Mouse (Mus musculus) spleen, postnatal 4 days (tissue): Measurements from ENCODE around the gene Slc13a3.

Experiments used
- DNase-seq, 2 experiments: peaks; one replicate each; pipeline ENCODE4 v3.0.0; 2022; ENCODE audit warnings: low spot score in 2 of 2

Gene Slc13a3

DNA sequence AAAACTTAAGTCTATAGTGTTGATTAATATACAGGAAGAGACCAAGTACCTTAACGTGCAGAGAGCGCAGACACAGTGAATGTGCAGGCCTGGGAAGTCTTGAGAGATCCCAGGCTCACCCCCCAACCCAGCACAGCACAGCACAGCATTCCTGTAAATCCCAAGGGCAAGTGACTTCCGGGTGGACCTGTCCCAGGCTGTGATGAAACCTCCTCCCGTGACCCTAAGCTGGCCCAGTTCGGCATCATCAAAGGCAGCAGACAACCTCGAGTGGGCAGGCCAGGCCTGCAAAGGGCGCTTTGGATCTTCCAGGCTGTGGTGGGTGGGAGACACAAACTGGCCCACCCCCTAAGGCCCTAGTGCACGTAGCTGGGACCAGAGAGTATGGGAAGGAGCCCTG lies 9.0 kb upstream of the Slc13a3 start:
- no peak for DNase-seq

GRCm38 (mm10) chr2:165475850-165476249 lies 2.8 kb upstream of the Slc13a3 start:
- DNase-seq = no peak

DNA sequence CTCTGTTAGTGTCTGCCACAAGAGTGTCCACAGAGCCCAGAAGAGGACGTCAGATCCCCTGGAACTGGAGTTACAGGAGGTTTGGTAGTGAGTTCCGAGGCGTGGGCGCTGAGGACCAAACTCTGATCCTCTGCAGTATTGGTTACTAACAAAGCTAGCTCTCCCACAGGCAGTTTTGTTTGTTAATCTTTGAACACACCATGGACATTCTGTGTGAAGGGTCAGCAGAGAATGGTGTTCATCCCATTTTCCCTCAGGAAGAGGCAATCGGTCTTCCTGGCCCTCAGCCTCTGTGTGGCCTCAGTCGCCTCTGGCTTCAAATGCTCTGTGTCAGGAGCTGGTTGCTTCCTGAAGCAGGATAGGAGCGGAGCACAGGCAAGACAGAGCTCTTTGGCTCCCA lies 2.4 kb upstream of the Slc13a3 start:
- no peak for DNase-seq

- DNase-seq = no peak
Observed at GRCm38 (mm10) chr2:165471943-165472342, 1.1 kb downstream of the Slc13a3 start.

- peak; percentile 28 to 71 for DNase-seq
Observed at GRCm38 (mm10) chr2:165470167-165470566, 2.9 kb downstream of the Slc13a3 start.

GRCm38 (mm10) chr2:165467824-165468452 lies 5.1 kb downstream of the Slc13a3 start:
- DNase-seq = no peak

GRCm38 (mm10) chr2:165459663-165460062 lies 13.4 kb downstream of the Slc13a3 start:
- DNase-seq = no peak

GRCm38 (mm10) chr2:165458189-165458588 lies 14.8 kb downstream of the Slc13a3 start:
- no peak for DNase-seq

DNA sequence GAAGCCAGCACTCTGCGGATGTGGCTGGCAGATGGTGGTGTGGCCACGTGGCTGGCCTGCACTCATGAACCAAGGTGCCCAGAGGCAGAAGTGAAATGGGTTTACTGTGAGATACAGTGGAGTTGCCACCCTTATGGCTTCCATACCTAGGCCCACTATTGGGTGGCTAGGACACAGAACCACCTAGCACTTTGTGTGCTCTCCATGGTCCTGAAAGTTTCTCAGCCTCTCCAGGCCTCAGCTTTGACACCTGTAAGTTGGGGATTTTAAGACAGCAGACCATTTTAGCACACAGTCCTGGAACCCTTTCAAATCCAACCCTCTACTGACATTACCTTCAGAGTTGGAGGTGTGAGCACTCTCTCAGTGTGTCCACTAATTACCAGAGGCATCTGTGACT lies 16.3 kb downstream of the Slc13a3 start:
- DNase-seq = no peak

GRCm38 (mm10) chr2:165452730-165453693 lies 20.0 kb downstream of the Slc13a3 start:
- DNase-seq = no peak

DNA sequence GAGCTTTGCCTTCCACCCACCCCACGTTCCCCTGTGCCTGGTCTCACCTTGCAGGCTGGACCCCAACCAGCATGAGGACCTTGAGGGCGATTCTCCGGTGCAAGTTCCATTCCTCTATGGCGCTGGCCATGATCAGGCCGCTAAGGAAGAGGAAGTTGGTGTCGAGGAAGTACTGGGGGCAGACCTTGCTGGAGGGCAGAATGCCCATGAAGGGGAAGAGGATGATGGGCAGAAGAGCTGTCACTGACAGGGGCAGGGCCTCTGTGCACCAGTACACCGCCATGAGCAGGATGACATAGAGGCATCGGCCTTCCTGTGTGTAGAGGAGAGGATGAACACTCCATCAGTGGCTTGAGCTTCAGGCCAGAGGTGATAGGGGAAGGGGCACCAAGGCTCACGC lies 24.6 kb downstream of the Slc13a3 start:
- no peak for DNase-seq

- no peak for DNase-seq
Observed at GRCm38 (mm10) chr2:165444861-165445260, 28.2 kb downstream of the Slc13a3 start.

DNA sequence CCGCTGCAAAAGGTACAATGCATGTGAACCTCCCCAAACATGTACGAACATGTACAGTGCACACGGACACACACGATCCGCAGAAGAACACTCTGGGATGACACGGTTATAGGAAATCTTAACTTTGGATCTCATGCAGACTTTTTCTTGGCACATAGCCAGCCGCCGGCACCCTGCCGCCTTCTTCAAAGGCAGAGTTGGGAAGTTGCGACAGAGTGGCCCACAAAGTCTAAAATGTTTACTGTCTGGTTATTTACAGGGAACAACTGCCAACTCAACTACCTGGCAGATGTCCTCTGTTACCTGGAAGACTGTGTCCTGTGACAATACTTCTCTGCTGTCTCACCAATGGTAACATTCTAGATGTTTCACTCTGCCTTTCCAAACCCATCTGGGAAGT lies 30.0 kb downstream of the Slc13a3 start:
- DNase-seq = no peak

GRCm38 (mm10) chr2:165441613-165442012 lies 31.4 kb downstream of the Slc13a3 start:
- no peak for DNase-seq

DNA sequence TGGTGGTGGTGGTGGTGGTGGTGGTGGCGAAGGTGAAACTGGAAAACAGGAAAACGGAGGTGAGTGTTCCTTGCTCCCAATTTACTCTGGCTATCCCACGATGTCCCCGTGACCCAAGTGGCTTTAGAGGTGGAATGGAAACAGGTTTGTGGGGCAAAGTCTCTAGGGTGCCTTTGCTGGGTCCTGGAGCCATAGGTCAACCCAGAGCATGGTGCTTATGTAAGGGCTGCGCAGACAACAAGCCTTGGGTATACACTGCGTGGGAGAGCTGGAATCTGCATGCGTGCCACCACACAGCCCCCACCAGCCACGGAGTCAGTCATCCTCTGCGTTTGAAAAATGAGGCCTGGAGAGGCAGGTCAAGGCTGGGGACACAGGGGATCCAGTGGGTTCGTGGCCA lies 33.4 kb downstream of the Slc13a3 start:
- no peak for DNase-seq

- DNase-seq = no peak
Observed at GRCm38 (mm10) chr2:165438881-165439280, 34.1 kb downstream of the Slc13a3 start.

DNA sequence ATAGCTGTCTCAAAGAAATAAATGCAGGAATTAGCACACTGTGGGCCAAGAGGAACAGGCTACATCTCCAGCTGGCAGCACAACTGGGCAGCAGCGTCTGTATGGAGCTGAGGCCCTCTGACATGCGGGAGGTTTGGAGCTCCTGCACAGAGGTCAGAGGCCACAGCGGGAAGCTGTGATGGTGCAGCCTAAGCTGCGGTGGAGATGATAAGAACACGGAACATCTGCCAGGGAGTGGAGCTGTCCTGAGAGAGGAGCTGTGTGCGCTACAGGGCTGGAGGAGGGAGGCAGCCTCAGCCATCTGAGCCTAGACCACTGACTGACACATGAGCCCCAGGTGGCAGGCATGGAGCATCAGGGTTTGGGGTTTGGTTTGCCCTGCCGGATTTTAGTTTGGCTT lies 44.3 kb downstream of the Slc13a3 start:
- DNase-seq = no peak

- no peak for DNase-seq
Observed at GRCm38 (mm10) chr2:165420195-165420594, 52.8 kb downstream of the Slc13a3 start.

GRCm38 (mm10) chr2:165419670-165420111 lies 53.3 kb downstream of the Slc13a3 start:
- no peak for DNase-seq

DNA sequence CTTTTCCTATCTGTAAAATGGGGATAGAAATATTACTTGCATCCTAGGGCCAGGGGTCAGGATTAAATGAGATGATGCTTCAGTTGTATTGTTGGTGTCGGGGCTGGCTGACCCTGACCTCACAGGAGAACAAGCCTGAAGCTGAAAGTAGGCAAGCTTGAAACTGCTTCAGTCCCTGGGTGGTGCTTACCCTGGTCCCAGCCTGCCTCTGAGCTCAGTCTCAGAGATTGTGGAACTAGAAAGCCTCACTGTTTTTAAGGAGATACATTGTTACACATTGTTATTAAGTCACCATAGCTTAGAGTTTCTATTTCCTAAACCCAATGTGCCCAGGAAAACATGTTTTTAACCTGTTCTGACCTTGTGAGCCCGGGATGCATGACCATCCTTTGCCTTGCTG lies 54.5 kb downstream of the Slc13a3 start:
- DNase-seq = no peak

DNA sequence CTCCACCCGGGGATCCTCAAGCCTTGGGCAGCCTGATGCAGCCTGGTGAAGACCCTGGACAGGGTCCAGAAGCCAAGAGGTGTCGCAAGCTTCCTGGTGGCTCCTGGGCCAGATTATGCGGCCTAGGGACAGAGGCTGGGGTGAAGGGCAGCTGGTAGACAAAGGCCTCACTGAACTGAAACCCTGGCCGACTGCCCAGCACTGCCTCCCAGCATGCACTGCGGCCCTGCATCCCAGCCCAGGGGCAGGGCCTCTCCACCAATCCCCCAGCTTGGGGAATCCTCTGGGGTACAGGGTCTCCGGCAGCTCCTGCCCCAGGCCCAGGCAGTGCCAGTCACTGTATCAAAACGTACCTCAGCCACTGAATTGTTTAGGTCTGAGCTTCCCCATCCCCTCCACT lies 55.7 kb downstream of the Slc13a3 start:
- no peak for DNase-seq

- no peak for DNase-seq
Observed at GRCm38 (mm10) chr2:165415795-165416194, 57.2 kb downstream of the Slc13a3 start.

DNA sequence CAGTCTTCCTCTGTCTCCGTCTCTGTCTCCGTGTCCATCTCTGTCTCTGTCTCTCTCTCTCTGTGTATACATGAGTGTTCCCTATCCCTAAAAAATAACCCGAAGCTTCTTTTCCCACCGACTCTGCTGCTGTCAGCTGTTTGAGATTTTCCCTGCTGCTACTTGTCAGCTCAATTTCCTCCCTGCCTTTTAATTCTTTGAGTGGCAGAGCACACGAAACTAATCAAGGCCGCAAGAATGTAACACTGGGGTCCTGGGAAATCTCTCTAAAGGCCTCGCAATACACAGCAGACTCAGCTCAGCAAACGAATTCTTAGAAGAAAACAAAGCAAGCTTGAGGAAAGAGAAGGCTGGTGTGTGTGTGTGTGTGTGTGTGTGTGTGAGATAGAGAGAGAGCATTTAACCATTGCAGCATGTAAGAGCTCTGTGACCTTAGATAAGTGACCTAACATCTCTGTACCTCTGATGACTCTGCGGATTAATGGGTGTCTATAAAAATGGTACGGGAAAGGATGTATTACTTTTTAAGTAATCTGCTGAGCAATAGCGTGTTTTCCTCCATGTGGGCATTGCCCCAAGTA lies 57.8 kb downstream of the Slc13a3 start:
- no peak for DNase-seq
